Mouse (Mus musculus) spleen, postnatal 4 days (tissue): Measurements from ENCODE around the gene Asah2.
A peak's percentile ranks its signal among the peaks of the same experiment; 100 is the strongest.
"Not testable (repeated sequence)": the region's sequence is repeated elsewhere in the genome, so short reads cannot be mapped to it uniquely, and the experiment has no call there.

Experiments
- DNase-seq, 2 experiments: peaks; one replicate each; pipeline ENCODE4 v3.0.0; 2022; ENCODE audit warnings: low spot score in 2 of 2

Asah2 gene

GRCm38 (mm10) chr19:32107771-32108306 is at the start of gene Asah2:
Gene Asah2, minus strand, starts transcription at chr19:32108211.
- DNase-seq = peak; percentile 54 to 80

GRCm38 (mm10) chr19:32157045-32157444 is 49.0 kb upstream of the Asah2 start:
- no peak for DNase-seq

- DNase-seq = no peak
These were observed 44.5 kb upstream of the Asah2 start for GRCm38 (mm10) chr19:32152529-32152928.

- DNase-seq = no peak
These were observed 40.7 kb upstream of the Asah2 start for GRCm38 (mm10) chr19:32148710-32149109.

GRCm38 (mm10) chr19:32142383-32142782 is 34.4 kb upstream of the Asah2 start:
- DNase-seq = no peak

GRCm38 (mm10) chr19:32138361-32139088 is 30.5 kb upstream of the Asah2 start:
- DNase-seq = no peak

GRCm38 (mm10) chr19:32137904-32138303 is 29.9 kb upstream of the Asah2 start:
- no peak for DNase-seq

GRCm38 (mm10) chr19:32136888-32137625 is 29.0 kb upstream of the Asah2 start:
- no peak for DNase-seq

GRCm38 (mm10) chr19:32131707-32132488 is 23.9 kb upstream of the Asah2 start:
- not testable (repeated sequence) for DNase-seq

- DNase-seq = no peak
These were observed 21.3 kb upstream of the Asah2 start for GRCm38 (mm10) chr19:32129281-32129680.

- DNase-seq = no peak
These were observed 19.3 kb upstream of the Asah2 start for GRCm38 (mm10) chr19:32127180-32127850.

- no peak for DNase-seq
These were observed 16.1 kb upstream of the Asah2 start for GRCm38 (mm10) chr19:32124155-32124554.

GRCm38 (mm10) chr19:32123196-32123595 is 15.2 kb upstream of the Asah2 start:
- DNase-seq = no peak

- no peak for DNase-seq
These were observed 12.8 kb upstream of the Asah2 start for GRCm38 (mm10) chr19:32120798-32121197.

- no peak for DNase-seq
These were observed 11.7 kb upstream of the Asah2 start for GRCm38 (mm10) chr19:32119666-32120065.

- no peak for DNase-seq
These were observed 10.5 kb upstream of the Asah2 start for GRCm38 (mm10) chr19:32118496-32118895.

- no peak for DNase-seq
These were observed 9.5 kb upstream of the Asah2 start for GRCm38 (mm10) chr19:32117484-32118018.

GRCm38 (mm10) chr19:32111866-32112790 is 4.1 kb upstream of the Asah2 start:
- DNase-seq = no peak

- no peak for DNase-seq
These were observed 1.3 kb downstream of the Asah2 start for GRCm38 (mm10) chr19:32106750-32107149.

GRCm38 (mm10) chr19:32104217-32104616 is 3.8 kb downstream of the Asah2 start:
- DNase-seq = no peak
